Mouse (Mus musculus) mouse embryonic stem cell (cell line): ENCODE results near the gene Trim9.

Source experiments
- in situ Hi-C, 2 experiments: fragments of 300-500 bp; cut with MboI; formaldehyde crosslinking; loops; 1 replicate in 1 of 2; 3 replicates in 1 of 2; pipeline ENCODE4 v1.14.3; 2019 to 2020; ENCODE audit warnings: low sequenced_read_pairs in 2 of 2, low pct_unique_long_range_greater_than_20kb in 1 of 2, mixed read lengths in 1 of 2; ENCODE audit not compliant: unreplicated experiment in 1 of 2

The Trim9 gene

DNA sequence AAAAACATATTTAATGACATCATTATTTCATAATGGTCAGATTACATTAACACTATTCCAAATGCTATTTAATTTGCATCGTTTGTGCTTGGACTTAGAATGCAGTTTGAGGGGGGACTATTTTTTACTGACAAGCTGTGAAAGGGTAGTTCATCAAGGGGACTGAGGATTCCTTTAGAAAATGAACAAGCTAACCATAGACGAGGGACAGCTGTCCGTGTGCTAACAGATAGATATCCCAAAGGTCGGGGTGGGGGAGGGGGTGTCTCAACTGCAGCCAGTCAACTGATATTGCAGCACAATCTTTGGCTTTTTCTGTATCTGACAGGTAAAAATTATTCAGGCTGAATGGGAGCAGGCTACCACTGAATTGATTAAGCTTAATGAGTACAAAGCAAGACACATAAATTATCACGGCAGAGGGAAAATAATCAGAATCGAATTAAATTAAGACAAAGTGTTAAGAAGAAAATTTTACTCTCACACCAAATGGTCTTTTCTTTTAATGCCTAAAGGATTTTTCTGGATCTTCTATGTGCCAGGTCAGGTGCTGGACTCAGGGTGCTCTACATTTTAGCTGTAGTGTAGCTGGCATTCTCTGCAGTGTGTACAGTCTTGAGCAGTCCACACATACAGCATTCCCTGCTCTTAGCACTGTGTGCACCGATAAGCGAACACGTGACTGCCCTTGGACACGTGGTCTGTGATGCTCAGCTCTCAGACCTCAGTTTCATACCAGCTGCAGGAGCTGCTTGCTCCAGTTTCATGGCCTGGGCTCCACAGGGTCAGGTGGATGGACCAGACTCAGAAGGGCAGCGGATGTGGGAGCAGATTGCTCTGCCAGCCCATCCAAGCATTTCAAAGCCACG, 70.1 kb downstream of the Trim9 start:
- in situ Hi-C loops, result no loop called here

GRCm38 (mm10) chr12:70269724-70270123, 77.7 kb downstream of the Trim9 start:
- in situ Hi-C loops, result no loop called here

DNA sequence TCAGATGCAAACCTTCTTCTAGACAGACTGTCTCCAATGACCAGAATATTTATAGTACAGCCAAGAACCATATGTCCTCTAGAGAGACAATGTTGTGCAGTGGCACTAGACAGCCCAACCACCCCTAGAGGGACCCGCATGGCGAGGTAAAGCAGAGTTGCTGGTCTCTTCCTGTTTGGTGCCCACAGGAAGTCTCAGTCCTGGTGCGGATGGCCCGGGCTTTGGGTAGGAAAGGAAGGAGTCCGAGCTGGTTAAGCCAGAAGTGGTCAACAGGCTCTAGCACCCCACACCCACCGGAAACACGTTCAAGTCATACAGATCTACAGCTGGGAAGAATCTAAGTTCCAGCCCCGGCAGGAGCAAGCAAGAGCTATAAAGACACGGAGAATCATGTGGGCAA, 80.1 kb downstream of the Trim9 start:
- in situ Hi-C loops, result no loop called here

- in situ Hi-C loops, result no loop called here
Measured at GRCm38 (mm10) chr12:70266494-70266931, 80.9 kb downstream of the Trim9 start.

GRCm38 (mm10) chr12:70263721-70264120, 83.7 kb downstream of the Trim9 start:
- in situ Hi-C loops, result no loop called here

GRCm38 (mm10) chr12:70262271-70262953, 85.0 kb downstream of the Trim9 start:
- in situ Hi-C loops, result no loop called here

- in situ Hi-C loops, result no loop called here
Measured at GRCm38 (mm10) chr12:70251210-70251884, 96.1 kb downstream of the Trim9 start.

DNA sequence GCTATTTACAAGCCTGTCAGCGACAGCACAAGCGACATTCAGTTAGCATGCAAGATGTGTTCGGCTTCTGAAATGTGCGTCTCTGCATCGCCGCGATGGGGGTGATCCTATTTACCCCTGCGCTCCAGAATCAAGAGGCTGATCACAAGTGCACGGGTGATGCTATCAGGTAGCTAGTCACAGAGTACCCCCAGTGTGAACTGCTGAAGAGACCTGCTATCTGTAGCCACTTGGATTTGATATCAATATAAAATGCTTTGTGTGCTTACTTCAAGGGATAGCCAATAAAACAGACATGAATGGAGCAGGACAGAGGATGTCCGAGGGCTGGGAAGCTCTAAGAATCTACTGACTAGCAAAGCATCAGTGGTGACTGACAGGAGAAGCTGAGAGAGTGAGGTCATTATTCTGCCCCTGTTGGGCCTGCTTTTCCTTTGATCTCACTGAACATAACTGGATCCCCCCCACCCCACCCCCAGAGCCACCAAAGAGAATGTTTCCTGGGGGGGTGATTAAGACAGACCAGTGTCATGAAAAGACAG, 97.7 kb downstream of the Trim9 start:
- in situ Hi-C loops, result no loop called here

- in situ Hi-C loops, result no loop called here
Measured at GRCm38 (mm10) chr12:70247683-70248474, 99.5 kb downstream of the Trim9 start.

DNA sequence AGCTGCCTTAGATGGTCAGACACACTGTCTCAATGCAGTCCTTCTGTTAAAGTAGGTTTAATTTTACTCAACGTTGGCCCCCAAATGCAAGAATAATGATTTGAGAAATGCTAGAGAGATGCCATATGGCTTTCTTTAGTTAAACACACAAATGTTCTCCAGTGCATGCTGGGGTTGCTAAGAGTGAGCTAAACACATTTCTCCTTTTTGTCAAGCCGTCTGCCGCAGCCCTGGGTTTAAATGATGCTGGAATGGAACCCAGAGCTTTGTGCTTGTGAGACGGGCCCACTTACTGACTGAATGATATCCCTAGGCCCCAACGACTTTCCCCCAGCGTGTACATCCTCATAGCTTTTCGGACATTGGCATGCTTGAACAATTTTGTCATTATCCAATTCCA, 104.9 kb downstream of the Trim9 start:
- in situ Hi-C loops, result no loop called here

DNA sequence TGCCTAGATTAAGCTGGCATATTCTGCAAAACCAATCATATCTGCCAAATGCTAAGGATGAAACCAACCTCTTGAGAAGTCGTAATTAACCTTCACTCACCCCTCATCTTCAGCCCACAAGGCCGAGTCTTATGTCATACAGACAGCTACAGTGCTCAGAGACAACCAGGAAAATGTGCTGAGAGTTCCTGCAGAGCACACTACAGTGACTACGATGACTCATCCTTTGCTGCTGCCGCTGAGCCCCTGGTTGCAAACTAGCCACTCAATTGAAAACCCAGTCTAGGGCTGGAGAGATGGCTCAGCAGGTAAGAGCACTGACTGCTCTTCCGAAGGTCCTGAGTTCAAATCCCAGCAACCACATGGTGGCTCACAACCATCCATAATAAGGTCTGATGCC, 107.7 kb downstream of the Trim9 start:
- in situ Hi-C loops, result no loop called here

GRCm38 (mm10) chr12:70238604-70239003, 108.8 kb downstream of the Trim9 start:
- in situ Hi-C loops, result no loop called here

- in situ Hi-C loops, result no loop called here
Measured at GRCm38 (mm10) chr12:70234938-70235484, 112.4 kb downstream of the Trim9 start.

- in situ Hi-C loops, result no loop called here
Measured at GRCm38 (mm10) chr12:70234411-70234810, 113.0 kb downstream of the Trim9 start.

DNA sequence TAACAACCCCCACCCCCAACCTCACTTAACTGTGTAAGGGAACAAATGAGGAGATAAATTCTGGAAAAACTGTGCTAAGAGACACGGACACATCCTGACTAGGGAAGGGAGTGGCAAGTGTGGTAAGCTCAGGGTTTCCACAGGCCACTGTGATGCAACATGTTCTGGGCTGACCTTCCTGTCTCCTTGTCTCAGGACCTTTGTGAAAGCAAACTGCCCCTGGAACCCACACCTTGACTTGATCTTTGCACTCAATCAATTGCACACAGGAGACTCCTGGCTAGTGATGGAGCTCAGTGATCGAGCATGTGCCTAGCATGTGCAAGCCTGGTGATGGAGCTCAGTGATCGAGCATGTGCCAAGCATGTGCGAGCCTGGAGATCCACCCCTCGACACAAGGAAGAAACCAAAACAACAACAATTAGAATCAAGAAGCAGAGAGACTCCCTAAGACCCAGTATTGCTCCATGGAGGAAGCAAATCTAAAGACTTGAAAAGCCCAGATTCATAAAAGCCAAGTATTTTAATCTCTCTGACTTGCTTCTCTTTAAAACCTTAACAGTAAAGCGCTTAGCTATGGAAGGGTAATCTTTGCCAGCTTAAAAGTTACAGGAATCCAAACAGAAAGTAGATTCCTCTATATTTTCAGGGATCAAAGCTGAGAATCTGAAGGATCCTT, 113.6 kb downstream of the Trim9 start:
- in situ Hi-C loops, result no loop called here

DNA sequence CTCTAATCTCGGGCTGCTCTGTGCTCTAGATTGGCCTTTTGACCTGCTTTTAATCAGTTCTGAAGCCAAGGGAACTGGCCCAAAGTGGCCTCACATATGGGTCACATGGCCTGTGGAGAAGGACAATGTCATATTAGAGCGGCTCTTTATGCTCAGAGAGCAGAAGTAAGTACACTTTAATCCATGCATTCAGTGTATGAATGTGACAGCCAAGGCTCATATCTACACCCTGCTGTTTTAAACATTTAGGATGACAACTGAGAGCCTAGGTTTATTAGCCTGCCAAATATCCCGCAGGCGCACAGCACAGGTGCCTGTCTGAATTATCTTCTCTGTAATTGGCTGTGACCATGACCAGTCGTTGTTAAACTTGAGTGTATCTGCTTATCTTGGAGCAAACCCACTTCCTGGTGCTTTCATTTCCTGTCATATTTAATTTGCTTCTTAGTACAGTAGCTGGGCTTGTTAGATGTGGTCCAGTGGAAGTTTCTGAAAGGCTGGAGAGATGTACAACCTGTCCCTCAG, 115.3 kb downstream of the Trim9 start:
- in situ Hi-C loops, result no loop called here

- in situ Hi-C loops, result no loop called here
Measured at GRCm38 (mm10) chr12:70231294-70231693, 116.1 kb downstream of the Trim9 start, which contains the start of gene Pygl. Gene Pygl, minus strand, starts transcription at chr12:70231488.
